Mouse (Mus musculus) ES-Bruce4 (cell line): Measurements from ENCODE around the gene Ndufs7. TPM values are rescaled to one million over a fixed set of nuclear protein-coding genes. Genes with fewer than 3 reads are reported as not detected.

Experiments
- H3K27ac ChIP-seq: 2 replicates; pipeline ENCODE4 v1.5.1; 2012; ENCODE audit warnings: low read length, inconsistent platforms; ENCODE audit not compliant: insufficient read depth
- H3K27me3 ChIP-seq: 2 replicates; pipeline ENCODE4 v1.6.1; 2012; ENCODE audit warnings: mild to moderate bottlenecking, low read length, inconsistent platforms; ENCODE audit not compliant: control insufficient read depth, poor library complexity, insufficient read depth, severe bottlenecking
- H3K36me3 ChIP-seq: 2 replicates; pipeline ENCODE4 v1.6.1; 2012; ENCODE audit warnings: inconsistent platforms, mild to moderate bottlenecking, low read length, moderate library complexity; ENCODE audit not compliant: control insufficient read depth, poor library complexity, insufficient read depth, severe bottlenecking
- H3K4me1 ChIP-seq: one replicate; pipeline ENCODE4 v1.8.1; 2011; ENCODE audit warnings: low read length; ENCODE audit not compliant: control insufficient read depth, insufficient read depth
- H3K4me3 ChIP-seq: 2 replicates; pipeline ENCODE4 v1.5.1; 2011; ENCODE audit warnings: low read depth, mild to moderate bottlenecking, low read length
- H3K9ac ChIP-seq: 2 replicates; pipeline ENCODE4 v1.6.1; 2012; ENCODE audit warnings: low read depth, mild to moderate bottlenecking, inconsistent platforms; ENCODE audit not compliant: poor library complexity, severe bottlenecking
- H3K9me3 ChIP-seq: replicated peaks from 2 replicates; pipeline ENCODE4 v1.6.1; 2012; ENCODE audit warnings: mild to moderate bottlenecking, low read length, inconsistent platforms; ENCODE audit not compliant: control insufficient read depth, poor library complexity, insufficient read depth, severe bottlenecking
- CTCF ChIP-seq: IDR thresholded peaks from one replicate; pipeline ENCODE4 v1.8.1; 2011; ENCODE audit warnings: low read depth, low read length
- EP300 ChIP-seq: IDR thresholded peaks from 2 replicates; pipeline ENCODE4 v1.6.1; 2011; ENCODE audit warnings: low read depth, low read length; ENCODE audit not compliant: insufficient read depth
- POLR2A ChIP-seq: IDR thresholded peaks from one replicate; pipeline ENCODE4 v1.8.1; 2011; ENCODE audit warnings: low read length; ENCODE audit not compliant: insufficient read depth
- polyA plus RNA-seq: library from polyadenylated mRNA; stranded (reverse); fragments of >200 nt; gene quantifications from 2 replicates; pipeline ENCODE4 v1.2.4, GENCODE M21; 2011; ENCODE audit warnings: low read depth; ENCODE audit not compliant: missing spikeins, insufficient read depth, insufficient read length

Ndufs7 gene
- polyA plus RNA-seq, 1 experiment, result 63.9 TPM

DNA sequence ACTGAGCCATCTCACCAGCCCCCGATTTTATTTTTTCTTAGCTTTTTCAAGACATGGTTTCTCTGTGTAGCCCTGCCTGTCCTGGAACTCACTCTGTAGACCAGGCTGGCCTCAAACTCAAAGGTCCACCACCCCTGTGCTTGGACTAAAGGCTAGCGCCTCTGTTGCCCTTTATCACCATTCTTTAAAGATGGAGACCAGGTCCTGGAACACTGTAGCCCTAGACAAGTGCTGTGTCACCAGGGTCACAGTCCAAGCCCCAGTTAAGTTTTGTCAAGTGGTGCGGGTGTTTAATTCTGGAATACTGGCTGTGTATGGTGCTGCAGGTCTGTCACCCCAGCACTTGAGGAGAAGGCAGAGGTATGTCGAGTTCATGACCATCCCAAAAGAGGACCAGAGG lies 11.9 kb upstream of the Ndufs7 start:
- H3K27ac ChIP-seq, result no peak overlapping the region
- no peak overlapping the region for H3K4me3 ChIP-seq
- H3K36me3 ChIP-seq, result peaks cover 50% of the 10 kb centered on the region
- no peak for TF ChIP-seq EP300
- no peak for TF ChIP-seq POLR2A
- TF ChIP-seq CTCF, result no peak
- H3K4me1 ChIP-seq, result no peaks in the 10 kb centered on the region
- no peak overlapping the region for H3K9ac ChIP-seq
- H3K9me3 ChIP-seq, result no peaks in the 10 kb centered on the region
- H3K27me3 ChIP-seq, result no peaks in the 10 kb centered on the region

DNA sequence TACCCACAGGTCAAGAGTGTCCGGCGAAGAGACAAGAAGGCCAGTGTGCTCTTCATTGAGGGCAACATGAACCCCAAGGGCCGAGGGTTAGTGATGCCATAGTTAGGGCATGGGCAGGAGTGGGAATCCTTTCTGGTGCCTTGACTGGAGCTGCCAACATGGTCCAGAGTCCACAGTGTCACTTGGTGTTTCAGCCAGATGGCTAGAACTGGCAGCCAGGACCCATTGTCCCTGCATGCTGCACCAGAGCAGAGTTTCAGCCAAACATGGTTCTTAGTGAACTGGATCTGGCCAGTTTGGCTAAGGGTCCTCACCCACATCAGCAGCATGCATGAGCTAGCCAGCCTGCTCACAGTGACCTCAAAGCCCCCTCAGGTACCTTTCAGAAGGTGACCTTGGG lies 10.6 kb upstream of the Ndufs7 start:
- Histone ChIP-seq H3K9ac (no peak overlapping the region), H3K36me3 (peaks cover 46% of the 10 kb centered on the region), H3K4me1 (no peaks in the 10 kb centered on the region), H3K27me3 (no peaks in the 10 kb centered on the region), H3K27ac (no peak overlapping the region), H3K9me3 (no peaks in the 10 kb centered on the region), H3K4me3 (no peak overlapping the region)
- TF ChIP-seq CTCF, result no peak
- no peak for TF ChIP-seq POLR2A
- TF ChIP-seq EP300, result no peak

DNA sequence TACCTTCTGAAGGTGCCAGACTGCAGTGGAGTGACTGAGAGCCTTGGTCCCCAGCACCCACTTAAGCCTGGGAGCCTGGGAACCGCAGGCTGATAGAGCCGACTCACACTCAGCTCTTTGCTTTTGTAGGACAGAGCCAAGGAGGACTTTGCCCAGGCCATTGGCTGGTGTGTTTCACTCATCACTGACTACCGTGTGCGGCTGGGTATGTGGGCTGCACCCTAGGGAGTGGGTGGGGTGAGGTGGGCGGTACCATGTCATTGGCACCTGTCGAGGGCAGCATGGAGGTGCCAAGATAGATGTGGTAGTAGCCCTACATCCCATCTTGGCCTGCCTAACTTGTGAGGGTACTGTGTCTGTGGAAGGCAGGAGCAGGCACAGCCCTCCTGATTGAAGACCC lies 9.1 kb upstream of the Ndufs7 start:
- no peak overlapping the region for H3K27ac ChIP-seq
- no peaks in the 10 kb centered on the region for H3K27me3 ChIP-seq
- H3K4me1 ChIP-seq, result no peaks in the 10 kb centered on the region
- no peaks in the 10 kb centered on the region for H3K9me3 ChIP-seq
- H3K9ac ChIP-seq, result no peak overlapping the region
- peaks cover 38% of the 10 kb centered on the region for H3K36me3 ChIP-seq
- no peak for TF ChIP-seq EP300
- TF ChIP-seq POLR2A, result no peak
- TF ChIP-seq CTCF, result no peak
- H3K4me3 ChIP-seq, result no peak overlapping the region

DNA sequence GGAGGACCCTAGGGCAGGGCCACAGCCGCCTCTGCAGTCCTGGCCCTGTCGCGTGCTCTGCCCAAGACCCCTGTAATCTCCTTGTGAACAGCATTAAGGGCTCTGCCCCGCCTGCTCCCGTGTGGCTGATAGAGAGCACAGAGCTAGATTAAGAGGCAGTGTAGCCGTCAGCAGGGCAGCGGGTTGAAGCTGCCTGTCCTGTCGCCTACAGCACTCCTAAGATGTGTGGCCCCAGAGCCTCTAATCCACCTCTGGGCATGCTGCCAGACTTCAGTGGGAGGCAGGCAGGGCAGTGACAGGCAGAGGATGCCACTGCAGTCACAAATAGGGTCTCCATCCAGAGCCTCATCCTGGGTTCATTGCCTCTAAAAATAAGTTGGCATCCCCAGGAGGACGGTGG lies 6.8 kb upstream of the Ndufs7 start:
- H3K4me3 ChIP-seq, result no peak overlapping the region
- H3K9ac ChIP-seq, result no peak overlapping the region
- TF ChIP-seq CTCF (no peak), POLR2A (no peak), EP300 (no peak)
- H3K36me3 ChIP-seq, result peaks cover 29% of the 10 kb centered on the region
- no peaks in the 10 kb centered on the region for H3K9me3 ChIP-seq
- H3K27ac ChIP-seq, result no peak overlapping the region
- H3K4me1 ChIP-seq, result no peaks in the 10 kb centered on the region
- H3K27me3 ChIP-seq, result no peaks in the 10 kb centered on the region

DNA sequence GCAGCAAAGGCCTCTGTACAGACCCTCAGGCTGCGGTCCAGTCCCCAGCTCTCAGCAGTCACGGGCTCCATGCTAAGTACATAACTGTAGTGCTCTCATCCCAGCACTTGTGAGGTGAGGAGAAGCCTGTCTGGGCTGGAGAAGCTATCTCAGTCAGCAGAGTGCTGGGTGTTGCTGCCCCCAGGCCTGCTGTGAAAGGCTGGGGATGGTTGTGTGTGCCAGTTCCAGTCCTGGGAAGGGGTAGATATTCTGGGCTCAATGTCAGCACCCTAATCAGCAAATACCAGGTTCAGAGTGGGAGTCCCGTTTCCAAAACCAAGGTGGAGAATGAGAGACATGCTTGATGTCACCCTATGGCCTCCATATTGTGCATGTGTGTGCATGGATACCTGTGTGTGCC lies 6.3 kb upstream of the Ndufs7 start:
- no peak overlapping the region for H3K27ac ChIP-seq
- no peak overlapping the region for H3K4me3 ChIP-seq
- H3K4me1 ChIP-seq, result no peaks in the 10 kb centered on the region
- H3K9me3 ChIP-seq, result no peaks in the 10 kb centered on the region
- H3K9ac ChIP-seq, result no peak overlapping the region
- TF ChIP-seq CTCF (no peak), POLR2A (no peak), EP300 (no peak)
- no peaks in the 10 kb centered on the region for H3K27me3 ChIP-seq
- peaks cover 26% of the 10 kb centered on the region for H3K36me3 ChIP-seq

DNA sequence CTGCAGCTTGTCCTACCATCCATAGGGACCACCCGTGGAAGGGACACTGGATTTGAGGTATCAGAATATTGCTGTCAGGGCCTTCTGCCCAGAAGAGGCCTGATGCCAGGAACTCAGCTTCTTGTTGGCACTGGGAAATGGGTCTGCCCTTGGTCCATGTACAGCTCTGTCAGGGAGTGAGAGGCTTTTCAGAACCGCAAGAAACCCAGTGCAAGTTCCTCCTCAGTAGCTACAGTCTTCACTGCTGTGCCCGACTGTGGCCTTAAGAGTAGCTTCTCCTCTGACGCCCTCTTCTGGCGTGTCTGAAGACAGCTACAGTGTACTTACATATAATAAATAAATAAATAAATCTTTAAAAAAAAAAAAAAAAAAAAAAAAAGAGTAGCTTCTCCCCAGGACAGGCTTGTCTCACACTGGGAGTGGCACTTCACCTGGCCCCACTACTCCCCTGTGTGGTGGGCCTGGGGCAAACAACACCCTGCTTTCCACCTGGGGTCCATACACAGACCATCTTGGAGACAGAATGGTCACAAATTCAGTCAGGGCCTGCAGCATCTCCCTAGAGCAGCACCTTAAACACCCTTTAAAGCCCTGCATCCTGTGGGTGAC lies 4.0 kb upstream of the Ndufs7 start:
- H3K9me3 ChIP-seq, result no peaks in the 10 kb centered on the region
- TF ChIP-seq POLR2A (no peak), CTCF (no peak), EP300 (no peak)
- peaks cover 19% of the 10 kb centered on the region; the same call in 1 of the 2 replicates for H3K36me3 ChIP-seq
- H3K27me3 ChIP-seq, result no peaks in the 10 kb centered on the region
- H3K9ac ChIP-seq, result no peak overlapping the region
- H3K4me1 ChIP-seq, result peaks cover 1% of the 10 kb centered on the region
- no peak overlapping the region for H3K4me3 ChIP-seq
- H3K27ac ChIP-seq, result no peak overlapping the region
